Mouse (Mus musculus) midbrain, embryonic 16.5 days (tissue): ENCODE measurements around the gene A530032D15Rik. TPM values are rescaled to one million over a fixed set of nuclear protein-coding genes. Genes with fewer than 3 reads are reported as not detected.
"Not testable (repeated sequence)": the region's sequence is repeated elsewhere in the genome, so short reads cannot be mapped to it uniquely, and the experiment has no call there.

Source experiments
- ATAC-seq: fragments of 200-750 bp; cut with Nextera tagmentation; 2 replicates; pipeline ENCODE4 v1.8.0; 2017; ENCODE audit warnings: moderate TSS enrichment
- H3K27ac ChIP-seq: fragments of 300-500 bp; sonication (generic); 2 replicates; pipeline ENCODE4 v1.5.1; 2014; ENCODE audit warnings: mild to moderate bottlenecking, low read length, mixed read lengths
- H3K27me3 ChIP-seq: fragments of 300-500 bp; sonication (generic); 2 replicates; pipeline ENCODE4 v1.6.1; 2014; ENCODE audit warnings: low read depth, low read length, mixed read lengths; ENCODE audit not compliant: control insufficient read depth, insufficient read depth
- H3K36me3 ChIP-seq: fragments of 300-500 bp; sonication (generic); 2 replicates; pipeline ENCODE4 v1.6.1; 2014; ENCODE audit warnings: mild to moderate bottlenecking, low read length, moderate library complexity, mixed read lengths; ENCODE audit not compliant: control insufficient read depth, insufficient read depth
- H3K4me1 ChIP-seq: fragments of 300-500 bp; sonication (generic); 2 replicates; pipeline ENCODE4 v1.6.1; 2014; ENCODE audit warnings: mild to moderate bottlenecking, low read length, mixed read lengths; ENCODE audit not compliant: control insufficient read depth, insufficient read depth
- H3K4me2 ChIP-seq: fragments of 300-500 bp; sonication (generic); 2 replicates; pipeline ENCODE4 v1.6.1; 2014; ENCODE audit warnings: mild to moderate bottlenecking, low read length, mixed read lengths
- H3K4me3 ChIP-seq: fragments of 300-500 bp; sonication (generic); 2 replicates; pipeline ENCODE4 v1.5.1; 2014; ENCODE audit warnings: low read depth, mild to moderate bottlenecking, low read length, moderate library complexity, mixed read lengths
- H3K9ac ChIP-seq: fragments of 300-500 bp; sonication (generic); 2 replicates; pipeline ENCODE4 v1.6.1; 2014; ENCODE audit warnings: low read depth, low read length, mixed read lengths
- H3K9me3 ChIP-seq: fragments of 300-500 bp; sonication (generic); replicated peaks from 2 replicates; pipeline ENCODE4 v1.6.1; 2014; ENCODE audit warnings: mild to moderate bottlenecking, low read length, mixed read lengths; ENCODE audit not compliant: control insufficient read depth, poor library complexity, severe bottlenecking
- WGBS: fragments of 180-500 bp; shearing (Covaris S2); extraction: QIAGEN DNeasy Blood & Tissue Kit; methylation state at CpG from one replicate; pipeline ENCODE4 v1.1.7; 2014; 5-methylcytosine and 5-hydroxymethylcytosine counted together
- polyA plus RNA-seq: library from polyadenylated mRNA; unstranded; fragments of >200 nt; fragmentation: Nextera tagmentation; extraction: Ambion mirVana; gene quantifications from 2 replicates; pipeline ENCODE4 v1.2.1, GENCODE M21; 2015

Gene A530032D15Rik
- polyA plus RNA-seq, result not detected in 2 replicates

GRCm38 (mm10) chr1:85109753-85110152 lies at the start of gene A530032D15Rik:
A530032D15Rik (minus strand) TSS chr1:85109853.
- H3K4me1 ChIP-seq, H3K36me3 ChIP-seq, ATAC-seq, H3K27ac ChIP-seq, H3K4me3 ChIP-seq, H3K9ac ChIP-seq, H3K9me3 ChIP-seq, H3K4me2 ChIP-seq, H3K27me3 ChIP-seq: not testable (repeated sequence)
- WGBS, result no CpG with 5 or more reads among the region's 7 CpGs

GRCm38 (mm10) chr1:85155151-85155550 lies 45.5 kb upstream of the A530032D15Rik start:
- H3K27me3 ChIP-seq, H3K4me1 ChIP-seq, H3K4me2 ChIP-seq, H3K4me3 ChIP-seq, H3K9me3 ChIP-seq, H3K9ac ChIP-seq, ATAC-seq, H3K36me3 ChIP-seq, H3K27ac ChIP-seq: not testable (repeated sequence)
- WGBS, result 79% methylated on average over 4 of the region's 5 CpGs

GRCm38 (mm10) chr1:85133671-85134070 lies 24.0 kb upstream of the A530032D15Rik start:
- WGBS, result 92% methylated on average over 18 of the region's 22 CpGs

GRCm38 (mm10) chr1:85121841-85122240 lies 12.2 kb upstream of the A530032D15Rik start:
- H3K27ac ChIP-seq, result not testable (repeated sequence)
- 95% methylated on average over 4 of the region's 4 CpGs for WGBS

More at GRCm38 (mm10) chr1:85133671-85134070, 24.0 kb upstream of the A530032D15Rik start:
- not testable (repeated sequence) for H3K27me3 ChIP-seq, H3K9me3 ChIP-seq, H3K4me2 ChIP-seq, H3K27ac ChIP-seq, H3K9ac ChIP-seq, H3K4me1 ChIP-seq, ATAC-seq, H3K4me3 ChIP-seq, H3K36me3 ChIP-seq

GRCm38 (mm10) chr1:85118341-85118740 lies 8.7 kb upstream of the A530032D15Rik start:
- WGBS, result 81% methylated on average over 5 of the region's 6 CpGs
- H3K4me2 ChIP-seq, ATAC-seq, H3K27ac ChIP-seq, H3K9me3 ChIP-seq, H3K4me1 ChIP-seq, H3K27me3 ChIP-seq, H3K4me3 ChIP-seq, H3K9ac ChIP-seq, H3K36me3 ChIP-seq: not testable (repeated sequence)

More at GRCm38 (mm10) chr1:85121841-85122240, 12.2 kb upstream of the A530032D15Rik start:
- H3K4me3 ChIP-seq, H3K4me2 ChIP-seq, H3K4me1 ChIP-seq, H3K27me3 ChIP-seq, ATAC-seq, H3K36me3 ChIP-seq, H3K9me3 ChIP-seq, H3K9ac ChIP-seq: not testable (repeated sequence)

- not testable (repeated sequence) for H3K9me3 ChIP-seq, H3K27ac ChIP-seq, H3K27me3 ChIP-seq, H3K36me3 ChIP-seq, ATAC-seq, H3K4me3 ChIP-seq, H3K4me2 ChIP-seq, H3K4me1 ChIP-seq, H3K9ac ChIP-seq
- WGBS, result 78% methylated on average over 4 of the region's 6 CpGs
Measured at GRCm38 (mm10) chr1:85117537-85117936, 7.9 kb upstream of the A530032D15Rik start.

- H3K27me3 ChIP-seq, H3K9me3 ChIP-seq, H3K27ac ChIP-seq, ATAC-seq, H3K4me1 ChIP-seq, H3K4me2 ChIP-seq, H3K4me3 ChIP-seq, H3K36me3 ChIP-seq, H3K9ac ChIP-seq: not testable (repeated sequence)
- 61% methylated on average over 6 of the region's 6 CpGs for WGBS
Measured at GRCm38 (mm10) chr1:85114666-85115402, 5.2 kb upstream of the A530032D15Rik start.

- 79% methylated on average over 3 of the region's 3 CpGs for WGBS
- ATAC-seq, result peak; percentile 17; the same call in 1 of the 2 replicates
Measured at GRCm38 (mm10) chr1:85114078-85114477, 4.4 kb upstream of the A530032D15Rik start.

GRCm38 (mm10) chr1:85112889-85113288 lies 3.2 kb upstream of the A530032D15Rik start:
- not testable (repeated sequence) for H3K27ac ChIP-seq, H3K27me3 ChIP-seq, H3K4me1 ChIP-seq, H3K9me3 ChIP-seq, ATAC-seq, H3K4me2 ChIP-seq, H3K9ac ChIP-seq, H3K36me3 ChIP-seq, H3K4me3 ChIP-seq
- WGBS, result 73% methylated on average over 2 of the region's 5 CpGs

More at GRCm38 (mm10) chr1:85114078-85114477, 4.4 kb upstream of the A530032D15Rik start:
- not testable (repeated sequence) for H3K27me3 ChIP-seq, H3K9me3 ChIP-seq, H3K4me2 ChIP-seq, H3K36me3 ChIP-seq, H3K9ac ChIP-seq, H3K4me1 ChIP-seq, H3K27ac ChIP-seq, H3K4me3 ChIP-seq
